Mouse (Mus musculus): ENCODE data around the gene Pde4b. TPM values are rescaled to one million over a fixed set of nuclear protein-coding genes. Genes with fewer than 3 reads are reported as not detected.
"Not testable (repeated sequence)": the region's sequence is repeated elsewhere in the genome, so short reads cannot be mapped to it uniquely, and the experiment has no call there.

Gene Pde4b
- polyA plus RNA-seq, 1 experiment from 2014 or later, result 14.5 TPM

GRCm38 (mm10) chr4:102493342-102494128, 406.2 kb downstream of the Pde4b start:
- Histone ChIP-seq H3K27ac (no peak overlapping the region), H3K4me3 (no peak overlapping the region), H3K4me1 (peaks cover 10% of the 10 kb centered on the region), H3K36me3 (ENCODE audit: poor library complexity, severe bottlenecking) (no peaks in the 10 kb centered on the region), H3K27me3 (no peaks in the 10 kb centered on the region), H3K9me3 (replicated peaks) (no peaks in the 10 kb centered on the region), H3K4me2 (no peak overlapping the region), H3K9ac (no peak overlapping the region)
- peak; percentile 41; the same call in 1 of the 2 replicates for ATAC-seq
- 54% methylated on average over 4 of the region's 4 CpGs for WGBS

- H3K4me1 ChIP-seq; H3K4me3 ChIP-seq; H3K27ac ChIP-seq; H3K9me3 ChIP-seq (replicated peaks); H3K27me3 ChIP-seq; H3K9ac ChIP-seq; H3K36me3 ChIP-seq (ENCODE audit: poor library complexity, severe bottlenecking); H3K4me2 ChIP-seq: not testable (repeated sequence)
- ATAC-seq, result peak; percentile 72
- WGBS, result 84% methylated on average over 8 of the region's 10 CpGs
Measured at GRCm38 (mm10) chr4:102494203-102494602, 406.9 kb downstream of the Pde4b start.

DNA sequence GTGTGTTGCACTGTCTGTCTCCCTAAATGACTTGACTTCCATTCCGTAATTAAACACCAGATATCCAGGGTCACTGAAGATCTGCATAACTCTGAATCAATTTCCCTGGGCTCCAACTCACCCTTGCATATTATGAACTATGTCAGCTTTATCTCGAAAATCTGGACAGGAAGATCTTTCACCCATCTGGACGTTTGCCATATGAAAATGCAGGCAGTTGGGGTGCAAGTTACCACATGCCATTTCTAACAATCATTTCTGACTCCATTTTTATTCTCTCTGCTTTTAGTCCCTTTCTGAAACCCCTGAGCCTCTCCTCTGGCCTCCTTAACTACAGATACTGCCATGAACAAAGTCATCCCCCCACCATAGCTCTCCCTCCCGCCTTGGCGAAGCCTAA, 407.7 kb downstream of the Pde4b start:
- Histone ChIP-seq H3K36me3 (ENCODE audit: poor library complexity, severe bottlenecking) (no peaks in the 10 kb centered on the region), H3K9ac (no peak overlapping the region), H3K27ac (no peak overlapping the region), H3K27me3 (no peaks in the 10 kb centered on the region), H3K9me3 (replicated peaks) (no peaks in the 10 kb centered on the region), H3K4me2 (no peak overlapping the region), H3K4me1 (peaks cover 10% of the 10 kb centered on the region), H3K4me3 (no peak overlapping the region)
- no peak for ATAC-seq
- WGBS, result 76% methylated on average over 5 of the region's 5 CpGs

- no peak for ATAC-seq
- WGBS, result 85% methylated on average over 5 of the region's 5 CpGs
- H3K9ac ChIP-seq, result no peak overlapping the region
- no peaks in the 10 kb centered on the region for H3K27me3 ChIP-seq
- H3K4me2 ChIP-seq, result no peak overlapping the region
- no peaks in the 10 kb centered on the region for H3K36me3 ChIP-seq (ENCODE audit: poor library complexity, severe bottlenecking)
- H3K27ac ChIP-seq, result no peak overlapping the region
- H3K9me3 ChIP-seq (replicated peaks), result no peaks in the 10 kb centered on the region
- peaks cover 10% of the 10 kb centered on the region for H3K4me1 ChIP-seq
- no peak overlapping the region for H3K4me3 ChIP-seq
Measured at GRCm38 (mm10) chr4:102495474-102495873, 408.1 kb downstream of the Pde4b start.

DNA sequence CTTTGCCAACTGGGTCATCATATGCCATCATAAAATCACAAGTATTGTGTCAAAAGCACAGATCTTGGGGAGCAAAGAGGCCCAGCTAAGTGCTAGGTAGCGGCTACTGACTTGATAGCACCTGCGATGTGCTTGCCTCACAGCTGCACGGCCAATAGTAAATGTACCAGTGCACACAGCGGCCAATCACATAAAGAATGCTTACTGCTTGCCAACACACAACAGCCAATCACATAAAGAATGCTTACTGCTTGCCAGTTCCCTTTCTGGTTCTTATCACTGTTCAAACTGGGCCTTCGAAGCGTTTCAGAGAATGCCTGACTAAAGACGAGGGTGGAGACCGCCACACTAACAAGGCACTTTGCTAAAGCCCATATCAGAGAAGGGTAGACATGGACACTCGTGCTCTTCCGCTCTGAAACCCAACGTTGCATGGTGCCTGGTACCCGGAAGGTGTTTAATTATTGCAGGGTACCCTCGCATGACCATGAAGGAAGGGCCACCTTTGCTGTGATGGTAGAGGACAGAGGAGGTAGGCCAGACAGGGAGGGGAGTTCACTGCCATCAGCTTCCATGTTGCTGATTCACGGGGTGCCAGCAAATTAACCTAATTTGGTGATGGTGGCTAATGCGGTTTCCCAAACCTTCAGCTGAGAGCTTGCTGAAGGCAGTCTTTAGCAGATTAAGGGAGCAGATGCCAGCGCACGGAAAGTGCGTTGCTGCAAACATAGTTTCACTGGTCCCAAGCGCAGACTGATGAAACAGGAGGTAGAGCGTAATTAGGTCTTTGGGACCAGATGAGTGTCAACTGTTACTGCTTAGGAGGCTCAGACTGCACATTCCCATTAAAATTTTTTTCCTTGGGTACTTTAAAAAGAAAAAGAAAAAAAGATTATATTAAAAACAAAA, 409.2 kb downstream of the Pde4b start:
- Histone ChIP-seq H3K4me2 (no peak overlapping the region), H3K36me3 (ENCODE audit: poor library complexity, severe bottlenecking) (no peaks in the 10 kb centered on the region), H3K9me3 (replicated peaks) (no peaks in the 10 kb centered on the region), H3K9ac (no peak overlapping the region), H3K27me3 (no peaks in the 10 kb centered on the region), H3K4me1 (peaks cover 10% of the 10 kb centered on the region), H3K27ac (no peak overlapping the region), H3K4me3 (no peak overlapping the region)
- no peak; the same call in 1 of the 2 replicates for ATAC-seq
- 88% methylated on average over 20 of the region's 20 CpGs for WGBS

- 85% methylated on average over 3 of the region's 3 CpGs for WGBS
Measured at GRCm38 (mm10) chr4:102497221-102497620, 409.9 kb downstream of the Pde4b start.

DNA sequence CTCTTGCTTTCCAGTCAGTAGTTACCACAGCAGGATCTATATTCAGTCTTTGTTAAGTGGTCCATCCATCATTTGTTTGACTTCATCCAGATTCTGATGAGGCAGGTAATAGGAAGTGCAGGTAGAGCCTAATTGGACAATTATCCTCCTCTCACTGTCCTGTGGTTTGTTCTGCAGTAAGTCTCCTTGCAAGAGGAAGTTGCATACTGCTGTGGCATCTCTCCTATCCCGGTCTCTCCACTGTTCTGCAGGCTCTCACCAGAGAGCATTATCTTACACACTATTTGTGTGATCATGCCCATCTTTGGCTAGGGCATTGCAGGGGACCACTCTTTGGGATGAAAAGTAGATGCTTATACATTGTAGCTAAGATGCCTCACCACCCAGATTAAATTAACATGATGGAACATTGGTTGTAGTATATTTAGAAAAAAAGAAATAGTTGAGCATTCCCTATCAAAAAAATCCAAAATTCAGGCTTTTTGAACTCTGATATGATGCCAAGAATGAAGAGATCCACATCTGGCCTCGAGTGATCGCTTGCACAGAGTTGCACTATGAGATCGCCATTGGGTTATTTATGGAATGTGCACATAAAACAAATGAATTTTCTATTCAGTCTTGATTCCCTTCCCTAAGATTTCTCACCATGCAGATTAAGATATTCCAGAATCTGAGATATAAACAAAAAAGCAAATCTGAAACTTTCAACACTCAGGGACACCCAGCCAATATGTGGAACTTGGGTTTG, 411.0 kb downstream of the Pde4b start:
- Histone ChIP-seq H3K9me3 (replicated peaks) (no peaks in the 10 kb centered on the region), H3K27ac (no peak overlapping the region), H3K9ac (no peak overlapping the region), H3K27me3 (no peaks in the 10 kb centered on the region), H3K4me2 (no peak overlapping the region), H3K4me3 (no peak overlapping the region), H3K36me3 (ENCODE audit: poor library complexity, severe bottlenecking) (no peaks in the 10 kb centered on the region), H3K4me1 (no peaks in the 10 kb centered on the region)
- 90% methylated on average over 4 of the region's 4 CpGs for WGBS
- no peak for ATAC-seq

More at GRCm38 (mm10) chr4:102497221-102497620, 409.9 kb downstream of the Pde4b start:
- Histone ChIP-seq H3K4me3 (no peak overlapping the region), H3K4me1 (peaks cover 10% of the 10 kb centered on the region), H3K9me3 (replicated peaks) (no peaks in the 10 kb centered on the region), H3K27ac (no peak overlapping the region), H3K4me2 (no peak overlapping the region), H3K36me3 (ENCODE audit: poor library complexity, severe bottlenecking) (no peaks in the 10 kb centered on the region), H3K27me3 (no peaks in the 10 kb centered on the region), H3K9ac (no peak overlapping the region)
- ATAC-seq, result no peak

- no peak overlapping the region for H3K27ac ChIP-seq
- H3K27me3 ChIP-seq, result no peaks in the 10 kb centered on the region
- H3K4me2 ChIP-seq, result no peak overlapping the region
- H3K4me1 ChIP-seq, result no peaks in the 10 kb centered on the region
- no peaks in the 10 kb centered on the region for H3K36me3 ChIP-seq (ENCODE audit: poor library complexity, severe bottlenecking)
- H3K4me3 ChIP-seq, result no peak overlapping the region
- no peak for ATAC-seq
- no peaks in the 10 kb centered on the region for H3K9me3 ChIP-seq (replicated peaks)
- no peak overlapping the region for H3K9ac ChIP-seq
- 88% methylated on average over 1 of the region's 1 CpGs for WGBS
Measured at GRCm38 (mm10) chr4:102498920-102499316, 411.6 kb downstream of the Pde4b start.

GRCm38 (mm10) chr4:102505714-102506113, 418.4 kb downstream of the Pde4b start:
- WGBS, result 33% methylated on average over 6 of the region's 6 CpGs
- no peak overlapping the region for H3K27ac ChIP-seq
- ATAC-seq, result no peak

GRCm38 (mm10) chr4:102506376-102507280, 419.3 kb downstream of the Pde4b start:
- no peaks in the 10 kb centered on the region for H3K36me3 ChIP-seq (ENCODE audit: poor library complexity, severe bottlenecking)
- no peak overlapping the region for H3K4me2 ChIP-seq
- 82% methylated on average over 15 of the region's 15 CpGs for WGBS
- peaks cover 6% of the 10 kb centered on the region for H3K4me1 ChIP-seq
- H3K4me3 ChIP-seq, result no peak overlapping the region
- ATAC-seq, result no peak
- no peak overlapping the region for H3K9ac ChIP-seq
- no peaks in the 10 kb centered on the region for H3K9me3 ChIP-seq (replicated peaks)
- 0 out of 2 replicates have a peak, but pooled peaks cover under 1% of the 10 kb centered on the region for H3K27me3 ChIP-seq
- no peak overlapping the region for H3K27ac ChIP-seq

More at GRCm38 (mm10) chr4:102505714-102506113, 418.4 kb downstream of the Pde4b start:
- no peak overlapping the region for H3K9ac ChIP-seq
- no peaks in the 10 kb centered on the region for H3K4me1 ChIP-seq
- no peaks in the 10 kb centered on the region for H3K27me3 ChIP-seq
- H3K36me3 ChIP-seq (ENCODE audit: poor library complexity, severe bottlenecking), result no peaks in the 10 kb centered on the region
- H3K4me2 ChIP-seq, result no peak overlapping the region
- no peaks in the 10 kb centered on the region for H3K9me3 ChIP-seq (replicated peaks)
- no peak overlapping the region for H3K4me3 ChIP-seq

GRCm38 (mm10) chr4:102507344-102507743, 420.0 kb downstream of the Pde4b start:
- H3K4me1 ChIP-seq, result peaks cover 10% of the 10 kb centered on the region
- ATAC-seq, result no peak
- no peak overlapping the region for H3K4me2 ChIP-seq
- no peak overlapping the region for H3K4me3 ChIP-seq
- H3K27me3 ChIP-seq, result 0 out of 2 replicates have a peak, but pooled peaks cover 6% of the 10 kb centered on the region
- no peaks in the 10 kb centered on the region for H3K9me3 ChIP-seq (replicated peaks)
- no peak overlapping the region for H3K27ac ChIP-seq
- H3K9ac ChIP-seq, result no peak overlapping the region
- 71% methylated on average over 9 of the region's 9 CpGs for WGBS
- no peaks in the 10 kb centered on the region for H3K36me3 ChIP-seq (ENCODE audit: poor library complexity, severe bottlenecking)

Data from forebrain, embryonic 13.5 days (tissue).